Mouse (Mus musculus): Measurements from ENCODE around the gene Kirrel3. TPM values are rescaled to one million over a fixed set of nuclear protein-coding genes. Genes with fewer than 3 reads are reported as not detected.

Kirrel3 gene
- total and polyA plus RNA-seq, 2 experiments from 2014 or later: 0.29 to 0.42 TPM

- no peak overlapping the region for H3K4me3 ChIP-seq (ENCODE audit: low read depth, low read length)
- no peaks in the 10 kb centered on the region for H3K27me3 ChIP-seq (ENCODE audit: control insufficient read depth, insufficient read depth, low read length)
- peak; percentile 63 for DNase-seq (ENCODE audit: low spot score)
- peaks cover 15% of the 10 kb centered on the region for H3K4me1 ChIP-seq (ENCODE audit: control insufficient read depth, insufficient read depth)
- peak; percentile 37; the same call in 1 of the 2 replicates for ATAC-seq (ENCODE audit: insufficient read depth, low read depth)
- H3K27ac ChIP-seq (ENCODE audit: low read depth): no peak overlapping the region
- H3K9me3 ChIP-seq (replicated peaks; ENCODE audit: control insufficient read depth, low read length): no peaks in the 10 kb centered on the region
- 16% methylated on average over 4 of the region's 4 CpGs for WGBS
- H3K36me3 ChIP-seq (replicated peaks; ENCODE audit: control insufficient read depth, insufficient read depth, low read length): no peaks in the 10 kb centered on the region
- no peak overlapping the region for H3K9ac ChIP-seq (replicated peaks; ENCODE audit: low read depth, low read length)
- TF ChIP-seq CTCF (IDR thresholded peaks at IDR 0.05; ENCODE audit: low read depth) (peak; percentile 92), EP300 (IDR thresholded peaks at IDR 0.05; ENCODE audit: low read depth) (no peak)
- no peak overlapping the region for H3K4me2 ChIP-seq (ENCODE audit: low read depth, low read length)
Observed at GRCm38 (mm10) chr9:34752801-34753170, 267.1 kb downstream of the Kirrel3 start.

- no peak overlapping the region for H3K9ac ChIP-seq (replicated peaks; ENCODE audit: low read depth, low read length)
- no peak overlapping the region for H3K4me3 ChIP-seq (ENCODE audit: low read depth, low read length)
- ATAC-seq (ENCODE audit: insufficient read depth, low read depth) (no peak), DNase-seq (ENCODE audit: low spot score) (no peak)
- no peaks in the 10 kb centered on the region for H3K9me3 ChIP-seq (replicated peaks; ENCODE audit: control insufficient read depth, low read length)
- no peaks in the 10 kb centered on the region for H3K36me3 ChIP-seq (replicated peaks; ENCODE audit: control insufficient read depth, insufficient read depth, low read length)
- no peak overlapping the region for H3K27ac ChIP-seq (ENCODE audit: low read depth)
- no peak for TF ChIP-seq CTCF (IDR thresholded peaks at IDR 0.05; ENCODE audit: low read depth)
- no peak for TF ChIP-seq EP300 (IDR thresholded peaks at IDR 0.05; ENCODE audit: low read depth)
- peaks cover 15% of the 10 kb centered on the region for H3K4me1 ChIP-seq (ENCODE audit: control insufficient read depth, insufficient read depth)
- 59% methylated on average over 5 of the region's 5 CpGs for WGBS
- H3K4me2 ChIP-seq (ENCODE audit: low read depth, low read length): no peak overlapping the region
- no peaks in the 10 kb centered on the region for H3K27me3 ChIP-seq (ENCODE audit: control insufficient read depth, insufficient read depth, low read length)
Observed at GRCm38 (mm10) chr9:34753891-34754290, 268.2 kb downstream of the Kirrel3 start.

GRCm38 (mm10) chr9:34754523-34755097 lies 268.9 kb downstream of the Kirrel3 start:
- no peak for DNase-seq (ENCODE audit: low spot score)
- Histone ChIP-seq H3K4me2 (ENCODE audit: low read depth, low read length) (no peak overlapping the region), H3K4me1 (ENCODE audit: control insufficient read depth, insufficient read depth) (peaks cover 11% of the 10 kb centered on the region), H3K9ac (replicated peaks; ENCODE audit: low read depth, low read length) (no peak overlapping the region), H3K36me3 (replicated peaks; ENCODE audit: control insufficient read depth, insufficient read depth, low read length) (no peaks in the 10 kb centered on the region), H3K27me3 (ENCODE audit: control insufficient read depth, insufficient read depth, low read length) (no peaks in the 10 kb centered on the region), H3K9me3 (replicated peaks; ENCODE audit: control insufficient read depth, low read length) (no peaks in the 10 kb centered on the region), H3K4me3 (ENCODE audit: low read depth, low read length) (no peak overlapping the region), H3K27ac (ENCODE audit: low read depth) (no peak overlapping the region)
- TF ChIP-seq CTCF (IDR thresholded peaks at IDR 0.05; ENCODE audit: low read depth) (no peak), EP300 (IDR thresholded peaks at IDR 0.05; ENCODE audit: low read depth) (no peak)
- ATAC-seq (ENCODE audit: insufficient read depth, low read depth): no peak
- 63% methylated on average over 6 of the region's 6 CpGs for WGBS

- no peak overlapping the region for H3K9ac ChIP-seq (replicated peaks; ENCODE audit: low read depth, low read length)
- H3K4me3 ChIP-seq (ENCODE audit: low read depth, low read length): no peak overlapping the region
- H3K36me3 ChIP-seq (replicated peaks; ENCODE audit: control insufficient read depth, insufficient read depth, low read length): no peaks in the 10 kb centered on the region
- no peaks in the 10 kb centered on the region for H3K27me3 ChIP-seq (ENCODE audit: control insufficient read depth, insufficient read depth, low read length)
- no peaks in the 10 kb centered on the region for H3K4me1 ChIP-seq (ENCODE audit: control insufficient read depth, insufficient read depth)
- H3K9me3 ChIP-seq (replicated peaks; ENCODE audit: control insufficient read depth, low read length): no peaks in the 10 kb centered on the region
- WGBS: 86% methylated on average over 7 of the region's 7 CpGs
- no peak for ATAC-seq (ENCODE audit: insufficient read depth, low read depth)
- no peak overlapping the region for H3K27ac ChIP-seq (ENCODE audit: low read depth)
- DNase-seq (ENCODE audit: low spot score): no peak
- TF ChIP-seq CTCF (IDR thresholded peaks at IDR 0.05; ENCODE audit: low read depth) (no peak), EP300 (IDR thresholded peaks at IDR 0.05; ENCODE audit: low read depth) (no peak)
- H3K4me2 ChIP-seq (ENCODE audit: low read depth, low read length): no peak overlapping the region
Observed at GRCm38 (mm10) chr9:34756055-34756454, 270.4 kb downstream of the Kirrel3 start.

GRCm38 (mm10) chr9:34758925-34759324 lies 273.2 kb downstream of the Kirrel3 start:
- ATAC-seq (ENCODE audit: insufficient read depth, low read depth) (no peak), DNase-seq (ENCODE audit: low spot score) (no peak)
- TF ChIP-seq EP300 (IDR thresholded peaks at IDR 0.05; ENCODE audit: low read depth) (no peak), CTCF (IDR thresholded peaks at IDR 0.05; ENCODE audit: low read depth) (no peak)
- no peaks in the 10 kb centered on the region for H3K9me3 ChIP-seq (replicated peaks; ENCODE audit: control insufficient read depth, low read length)
- H3K27ac ChIP-seq (ENCODE audit: low read depth): no peak overlapping the region
- H3K9ac ChIP-seq (replicated peaks; ENCODE audit: low read depth, low read length): no peak overlapping the region
- H3K36me3 ChIP-seq (replicated peaks; ENCODE audit: control insufficient read depth, insufficient read depth, low read length): no peaks in the 10 kb centered on the region
- no peaks in the 10 kb centered on the region for H3K27me3 ChIP-seq (ENCODE audit: control insufficient read depth, insufficient read depth, low read length)
- H3K4me3 ChIP-seq (ENCODE audit: low read depth, low read length): no peak overlapping the region
- no peak overlapping the region for H3K4me2 ChIP-seq (ENCODE audit: low read depth, low read length)
- WGBS: 43% methylated on average over 5 of the region's 5 CpGs
- H3K4me1 ChIP-seq (ENCODE audit: control insufficient read depth, insufficient read depth): no peaks in the 10 kb centered on the region

GRCm38 (mm10) chr9:34760521-34760920 lies 274.8 kb downstream of the Kirrel3 start:
- 56% methylated on average over 3 of the region's 3 CpGs for WGBS
- TF ChIP-seq CTCF (IDR thresholded peaks at IDR 0.05; ENCODE audit: low read depth) (no peak), EP300 (IDR thresholded peaks at IDR 0.05; ENCODE audit: low read depth) (no peak)
- Histone ChIP-seq H3K4me3 (ENCODE audit: low read depth, low read length) (no peak overlapping the region), H3K4me2 (ENCODE audit: low read depth, low read length) (no peak overlapping the region), H3K27me3 (ENCODE audit: control insufficient read depth, insufficient read depth, low read length) (no peaks in the 10 kb centered on the region), H3K36me3 (replicated peaks; ENCODE audit: control insufficient read depth, insufficient read depth, low read length) (no peaks in the 10 kb centered on the region), H3K27ac (ENCODE audit: low read depth) (no peak overlapping the region), H3K9me3 (replicated peaks; ENCODE audit: control insufficient read depth, low read length) (no peaks in the 10 kb centered on the region), H3K9ac (replicated peaks; ENCODE audit: low read depth, low read length) (no peak overlapping the region), H3K4me1 (ENCODE audit: control insufficient read depth, insufficient read depth) (no peaks in the 10 kb centered on the region)
- DNase-seq (ENCODE audit: low spot score) (no peak), ATAC-seq (ENCODE audit: insufficient read depth, low read depth) (no peak)
